Mouse (Mus musculus) heart, postnatal 0 days (tissue): Measurements from ENCODE around the gene Slc6a16. TPM values are rescaled to one million over a fixed set of nuclear protein-coding genes. Genes with fewer than 3 reads are reported as not detected.
A peak's percentile ranks its signal among the peaks of the same experiment; 100 is the strongest.

ENCODE experiments used
- ATAC-seq: fragments of 200-750 bp; cut with Nextera tagmentation; 2 replicates; pipeline ENCODE4 v1.8.0; 2017; ENCODE audit warnings: low read depth, moderate number of reproducible peaks, moderate library complexity; ENCODE audit not compliant: insufficient read depth
- DNase-seq: peaks from one replicate; pipeline ENCODE4 v3.0.0-alpha.2; 2016; ENCODE audit warnings: low spot score
- H3K27ac ChIP-seq: fragments of 300-500 bp; sonication (generic); 2 replicates; pipeline ENCODE4 v1.5.1; 2014; ENCODE audit warnings: low read depth, mild to moderate bottlenecking
- H3K27me3 ChIP-seq: fragments of 300-500 bp; sonication (generic); 2 replicates; pipeline ENCODE4 v1.6.1; 2014; ENCODE audit warnings: low read length, mixed read lengths; ENCODE audit not compliant: control insufficient read depth, insufficient read depth
- H3K36me3 ChIP-seq: fragments of 300-500 bp; sonication (generic); replicated peaks from 2 replicates; pipeline ENCODE4 v1.6.1; 2014; ENCODE audit warnings: low read length, mixed read lengths; ENCODE audit not compliant: control insufficient read depth, insufficient read depth
- H3K4me1 ChIP-seq: fragments of 300-500 bp; sonication (generic); 2 replicates; pipeline ENCODE4 v1.6.1; 2014; ENCODE audit warnings: antibody characterized with exemption; ENCODE audit not compliant: control insufficient read depth, insufficient read depth
- H3K4me2 ChIP-seq: fragments of 300-500 bp; sonication (generic); 2 replicates; pipeline ENCODE4 v1.6.1; 2014; ENCODE audit warnings: low read depth, mild to moderate bottlenecking, low read length, moderate library complexity
- H3K4me3 ChIP-seq: fragments of 300-500 bp; sonication (generic); 2 replicates; pipeline ENCODE4 v1.5.1; 2014; ENCODE audit warnings: low read depth, low read length
- H3K9ac ChIP-seq: fragments of 300-500 bp; sonication (generic); replicated peaks from 2 replicates; pipeline ENCODE4 v1.6.1; 2014; ENCODE audit warnings: low read depth, low read length, mixed read lengths
- H3K9me3 ChIP-seq: fragments of 300-500 bp; sonication (generic); replicated peaks from 2 replicates; pipeline ENCODE4 v1.6.1; 2016; ENCODE audit warnings: low read length; ENCODE audit not compliant: control insufficient read depth
- CTCF ChIP-seq: IDR thresholded peaks from 2 replicates; pipeline ENCODE4 v1.5.1; 2016; ENCODE audit warnings: antibody characterized with exemption, control low read depth, low read depth
- EP300 ChIP-seq: IDR thresholded peaks from 2 replicates; pipeline ENCODE4 v1.6.1; 2016; ENCODE audit warnings: antibody characterized with exemption, low read depth
- WGBS: fragments of 180-500 bp; shearing (Covaris S2); extraction: QIAGEN DNeasy Blood & Tissue Kit; methylation state at CpG from one replicate; pipeline ENCODE4 v1.1.7; 2014; 5-methylcytosine and 5-hydroxymethylcytosine counted together
- polyA plus RNA-seq: library from polyadenylated mRNA; unstranded; fragments of >200 nt; fragmentation: Nextera tagmentation; extraction: Ambion mirVana; gene quantifications from 2 replicates; pipeline ENCODE4 v1.2.1, GENCODE M21; 2015
- total RNA-seq: library from RNA; depleted of rRNA; stranded (reverse); fragments of >200 nt; gene quantifications from 2 replicates; pipeline ENCODE4 v1.2.3, GENCODE M21; 2014; ENCODE audit warnings: low replicate concordance

Gene Slc6a16
- total and polyA plus RNA-seq, 2 experiments from 2014 or later = not detected

DNA sequence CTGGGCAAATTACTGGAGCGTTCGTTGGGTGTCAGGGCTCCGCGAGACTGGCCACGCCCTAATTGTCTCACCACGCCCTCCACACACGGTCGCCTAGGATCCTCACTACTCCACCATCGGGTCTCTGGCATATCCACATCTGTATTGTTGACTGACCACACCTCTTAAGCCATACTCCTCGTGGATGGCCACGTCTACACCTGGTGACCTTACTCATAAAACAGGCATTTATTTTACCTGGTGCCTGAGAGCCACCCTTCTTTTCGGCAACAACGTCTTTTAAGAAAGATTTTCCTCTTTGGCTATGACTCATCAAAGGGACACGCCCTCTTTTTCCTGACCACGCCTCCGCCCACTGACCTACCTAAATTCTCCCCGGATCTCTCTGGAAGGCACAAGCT, 29.0 kb upstream of the Slc6a16 start, which contains the start of gene Dkkl1:
Gene Dkkl1 (minus strand): TSS at position 297 of the 401 bp plus-strand sequence.
- no peak within 1 kb of the TSS for H3K4me3 ChIP-seq
- no peak for DNase-seq
- TF ChIP-seq EP300 = no peak
- no peak for TF ChIP-seq CTCF

DNA sequence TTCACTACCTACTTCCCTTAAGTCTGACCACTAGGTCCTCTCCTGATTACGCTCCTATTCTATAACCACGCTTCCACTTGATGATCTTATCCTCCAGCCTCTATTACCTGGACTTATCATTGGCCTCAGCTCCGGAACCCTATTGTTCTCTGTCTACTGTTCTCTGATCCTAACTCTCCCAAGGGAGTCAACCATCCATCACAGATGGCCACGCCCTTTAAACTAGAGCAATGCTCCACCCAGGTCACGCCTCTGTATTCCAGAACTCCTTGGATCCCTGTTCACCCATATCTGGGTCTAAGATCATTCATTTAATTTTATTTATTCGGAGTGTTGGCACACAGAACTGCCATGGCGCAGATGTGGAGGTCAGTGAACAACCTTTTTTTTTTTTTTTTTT, 28.5 kb upstream of the Slc6a16 start:
- H3K4me3 ChIP-seq = no peak overlapping the region
- no peaks in the 10 kb centered on the region for H3K9me3 ChIP-seq
- DNase-seq (no peak), ATAC-seq (no peak)
- no peak overlapping the region for H3K27ac ChIP-seq
- 73% methylated on average over 7 of the region's 7 CpGs for WGBS
- H3K4me2 ChIP-seq = no peak overlapping the region
- no peaks in the 10 kb centered on the region for H3K4me1 ChIP-seq
- no peaks in the 10 kb centered on the region for H3K36me3 ChIP-seq
- no peak overlapping the region for H3K9ac ChIP-seq
- H3K27me3 ChIP-seq = peaks cover 24% of the 10 kb centered on the region
- TF ChIP-seq CTCF (no peak), EP300 (no peak)

More for the DNA sequence above, 29.0 kb upstream of the Slc6a16 start, which contains the start of gene Dkkl1:
- Histone ChIP-seq H3K27ac (no peak within 1 kb of the TSS), H3K4me2 (peak within 1 kb of the TSS; percentile 26; the same call in 1 of the 2 replicates), H3K9me3 (no peaks in the 10 kb centered on the region), H3K4me1 (no peaks in the 10 kb centered on the region), H3K9ac (no peak within 1 kb of the TSS), H3K27me3 (peaks cover 24% of the 10 kb centered on the region), H3K36me3 (no peaks in the 10 kb centered on the region)
- WGBS = 5% methylated on average over 17 of the region's 17 CpGs
- no peak for ATAC-seq

DNA sequence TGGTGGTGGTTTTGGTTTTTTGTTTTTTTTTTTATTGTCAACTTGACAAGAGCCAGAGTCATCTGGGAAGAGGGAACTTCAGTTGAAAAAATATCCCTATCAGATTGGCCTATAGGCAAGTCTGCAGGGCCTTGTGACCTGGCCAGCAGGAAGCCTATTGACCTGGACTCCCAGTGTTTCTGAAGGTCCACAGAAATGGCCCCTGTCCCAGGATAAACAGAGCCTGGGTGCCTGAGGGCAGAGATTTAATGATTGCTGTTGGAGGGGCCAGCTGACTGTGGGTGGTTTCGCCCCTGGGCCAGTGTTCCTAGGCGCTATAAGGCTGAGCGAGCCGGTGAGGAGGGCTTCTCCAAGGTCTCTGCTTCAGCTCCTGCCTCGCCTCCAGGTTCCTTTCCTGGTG, 27.2 kb upstream of the Slc6a16 start:
- WGBS = 80% methylated on average over 5 of the region's 5 CpGs
- no peaks in the 10 kb centered on the region for H3K9me3 ChIP-seq
- TF ChIP-seq CTCF (no peak), EP300 (no peak)
- H3K4me3 ChIP-seq = no peak overlapping the region
- no peak overlapping the region for H3K4me2 ChIP-seq
- no peak overlapping the region for H3K9ac ChIP-seq
- DNase-seq (no peak), ATAC-seq (no peak)
- peaks cover 24% of the 10 kb centered on the region for H3K27me3 ChIP-seq
- no peaks in the 10 kb centered on the region for H3K4me1 ChIP-seq
- H3K27ac ChIP-seq = no peak overlapping the region
- H3K36me3 ChIP-seq = peaks cover 9% of the 10 kb centered on the region

DNA sequence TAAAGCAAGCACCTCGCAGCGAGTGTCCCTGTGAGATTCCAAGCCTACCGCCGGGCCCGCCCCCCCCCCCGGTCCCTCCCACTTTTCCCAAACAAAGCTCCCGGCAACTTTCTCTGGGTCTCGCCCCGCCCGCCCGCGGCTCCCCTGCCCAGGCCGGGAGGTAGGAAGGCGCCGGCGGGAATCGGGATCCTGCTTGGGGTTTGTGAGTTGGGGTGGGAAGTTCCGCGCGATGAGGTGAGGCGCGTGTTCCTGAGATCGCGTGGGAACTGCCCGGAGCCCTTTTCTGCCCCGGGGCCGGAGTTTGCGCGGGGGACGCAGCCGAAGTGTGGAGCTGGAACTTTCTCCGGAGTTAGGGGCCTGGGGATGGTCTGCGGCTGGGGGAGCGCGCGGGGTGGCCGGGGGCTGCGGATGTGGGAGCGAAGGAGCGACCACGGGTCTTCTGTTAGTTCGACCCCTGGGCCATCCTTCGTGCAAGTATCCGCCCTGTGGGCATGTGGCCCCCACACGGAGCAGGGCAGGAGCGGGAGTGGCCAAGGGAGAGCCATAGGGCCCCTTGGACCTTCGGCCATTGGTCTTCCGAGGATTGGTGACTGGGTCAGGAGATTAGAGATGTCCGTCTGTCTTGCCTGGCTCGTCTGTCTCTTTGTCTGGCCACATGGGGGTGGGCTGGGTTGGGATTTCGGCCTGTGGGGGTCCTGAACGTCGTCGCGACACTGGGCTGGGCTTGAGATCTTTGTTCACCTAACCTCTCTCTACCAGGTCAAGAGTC, 25.0 kb upstream of the Slc6a16 start, which contains the start of gene Tead2:
Gene Tead2 (plus strand): TSS at position 81 of the 769 bp plus-strand sequence.
- no peaks in the 10 kb centered on the region for H3K4me1 ChIP-seq
- peak within 1 kb of the TSS; percentile 83 for H3K9ac ChIP-seq
- peak within 1 kb of the TSS; percentile 69 for H3K4me3 ChIP-seq
- TF ChIP-seq CTCF = no peak
- TF ChIP-seq EP300 = no peak
- peak within 1 kb of the TSS; percentile 79 for H3K27ac ChIP-seq
- ATAC-seq (peak; percentile 62), DNase-seq (peak; percentile 42)
- no peaks in the 10 kb centered on the region for H3K9me3 ChIP-seq
- H3K36me3 ChIP-seq = peaks cover 18% of the 10 kb centered on the region
- peak within 1 kb of the TSS; percentile 88 for H3K4me2 ChIP-seq
- H3K27me3 ChIP-seq = peaks cover 15% of the 10 kb centered on the region
- 2% methylated on average over 54 of the region's 55 CpGs for WGBS

DNA sequence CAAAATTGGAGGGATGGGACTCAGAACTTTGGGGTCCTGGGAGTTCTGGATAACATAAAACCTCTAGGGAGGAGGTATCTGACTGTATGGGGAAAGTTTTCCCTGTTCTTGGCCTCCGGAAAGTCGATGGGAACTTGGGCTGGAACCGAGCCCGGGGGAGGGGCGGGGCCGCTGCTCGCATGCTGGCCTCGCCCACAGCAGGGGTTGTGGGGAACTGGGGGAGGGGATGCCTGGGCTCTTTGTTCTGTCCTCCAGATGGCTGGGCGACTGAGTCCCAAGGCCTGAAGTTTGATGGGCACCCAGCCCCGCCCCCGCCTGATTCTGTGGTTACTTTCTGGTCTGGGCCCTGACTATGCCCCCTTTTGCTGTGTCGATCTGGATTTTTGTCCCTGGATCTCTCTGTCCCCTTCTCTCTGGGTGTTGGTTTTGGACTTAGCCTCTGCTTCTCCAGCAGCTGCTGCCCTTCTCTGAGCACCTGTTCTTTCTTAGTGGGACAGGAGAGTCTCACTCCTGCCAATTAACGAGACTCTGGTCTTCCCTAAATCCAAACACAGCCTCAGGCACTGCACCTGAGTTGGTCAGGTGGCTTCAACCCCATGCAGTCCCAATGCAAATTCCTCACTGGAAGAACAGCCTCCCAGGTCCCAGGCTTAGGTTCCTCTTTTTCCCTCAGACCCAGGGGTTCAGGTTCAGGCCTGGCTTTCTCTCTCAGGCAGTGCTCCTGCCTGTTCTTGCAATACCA, 24.3 kb upstream of the Slc6a16 start:
- Histone ChIP-seq H3K27ac (peak overlapping the region; percentile 79), H3K4me2 (peak overlapping the region; percentile 88), H3K27me3 (peaks cover 8% of the 10 kb centered on the region; the same call in 1 of the 2 replicates), H3K36me3 (peaks cover 25% of the 10 kb centered on the region), H3K4me1 (no peaks in the 10 kb centered on the region), H3K4me3 (peak overlapping the region; percentile 69), H3K9me3 (no peaks in the 10 kb centered on the region), H3K9ac (peak overlapping the region; percentile 83)
- ATAC-seq (peak; percentile 76), DNase-seq (peak; percentile 74)
- TF ChIP-seq EP300 = no peak
- no peak for TF ChIP-seq CTCF
- under 1% methylated on average over 13 of the region's 13 CpGs for WGBS
